Mouse (Mus musculus) hindbrain, embryonic 10.5 days (tissue): Measurements from ENCODE around the gene Mpeg1. TPM values are rescaled to one million over a fixed set of nuclear protein-coding genes. Genes with fewer than 3 reads are reported as not detected.
A peak's percentile ranks its signal among the peaks of the same experiment; 100 is the strongest.

Experiments
- DNase-seq: peaks from one replicate; pipeline ENCODE4 v3.0.0-alpha.2; 2017; ENCODE audit warnings: low spot score
- H3K27ac ChIP-seq: fragments of 300-500 bp; sonication (generic); 2 replicates; pipeline ENCODE4 v1.5.1; 2016; ENCODE audit warnings: mild to moderate bottlenecking, moderate library complexity
- H3K27me3 ChIP-seq: fragments of 300-500 bp; sonication (generic); 2 replicates; pipeline ENCODE4 v1.6.1; 2016; ENCODE audit warnings: mild to moderate bottlenecking; ENCODE audit not compliant: poor library complexity, insufficient read depth, severe bottlenecking
- H3K36me3 ChIP-seq: fragments of 300-500 bp; sonication (generic); 2 replicates; pipeline ENCODE4 v1.6.1; 2016; ENCODE audit warnings: mild to moderate bottlenecking, moderate library complexity
- H3K4me1 ChIP-seq: fragments of 300-500 bp; sonication (generic); replicated peaks from 2 replicates; pipeline ENCODE4 v1.6.1; 2016; ENCODE audit warnings: mild to moderate bottlenecking
- H3K4me3 ChIP-seq: fragments of 300-500 bp; sonication (generic); 2 replicates; pipeline ENCODE4 v1.5.1; 2016; ENCODE audit warnings: mild to moderate bottlenecking, moderate library complexity
- H3K9me3 ChIP-seq: fragments of 300-500 bp; sonication (generic); 2 replicates; pipeline ENCODE4 v1.6.1; 2016; ENCODE audit warnings: mild to moderate bottlenecking, moderate library complexity
- WGBS: fragments of 180-500 bp; shearing (Covaris S2); methylation state at CpG from one replicate; pipeline ENCODE4 v1.1.7; 2016; 5-methylcytosine and 5-hydroxymethylcytosine counted together
- polyA plus RNA-seq: library from polyadenylated mRNA; unstranded; fragments of >200 nt; fragmentation: Nextera tagmentation; extraction: Ambion mirVana; gene quantifications from 2 replicates; pipeline ENCODE4 v1.2.1, GENCODE M21; 2016

The Mpeg1 gene
- polyA plus RNA-seq, 1 experiment from 2014 or later = 0.24 TPM

DNA sequence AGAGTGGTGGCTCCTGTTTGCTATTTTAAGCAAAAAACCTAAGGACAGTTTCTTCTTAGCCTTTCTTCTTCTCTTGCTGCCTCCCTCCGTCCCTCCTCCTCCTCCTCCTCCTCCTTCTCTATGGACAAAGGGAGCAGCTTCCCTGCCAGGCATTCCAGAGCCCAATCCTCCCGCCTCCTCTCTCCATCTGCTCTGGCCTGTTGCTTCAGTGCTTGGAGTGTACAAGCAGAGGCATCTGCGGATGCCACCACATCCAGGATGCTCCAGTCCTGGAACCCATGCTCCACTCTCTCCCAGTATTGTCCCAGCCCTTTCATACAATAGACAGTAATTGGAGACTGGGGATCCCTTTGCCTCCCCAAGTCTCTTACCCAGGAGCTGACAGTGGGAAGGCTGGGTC is 39.5 kb downstream of the Mpeg1 start:
- Histone ChIP-seq H3K9me3 (no peaks in the 10 kb centered on the region), H3K27ac (peak overlapping the region; percentile 100)
- WGBS = 0% methylated on average over 3 of the region's 3 CpGs

DNA sequence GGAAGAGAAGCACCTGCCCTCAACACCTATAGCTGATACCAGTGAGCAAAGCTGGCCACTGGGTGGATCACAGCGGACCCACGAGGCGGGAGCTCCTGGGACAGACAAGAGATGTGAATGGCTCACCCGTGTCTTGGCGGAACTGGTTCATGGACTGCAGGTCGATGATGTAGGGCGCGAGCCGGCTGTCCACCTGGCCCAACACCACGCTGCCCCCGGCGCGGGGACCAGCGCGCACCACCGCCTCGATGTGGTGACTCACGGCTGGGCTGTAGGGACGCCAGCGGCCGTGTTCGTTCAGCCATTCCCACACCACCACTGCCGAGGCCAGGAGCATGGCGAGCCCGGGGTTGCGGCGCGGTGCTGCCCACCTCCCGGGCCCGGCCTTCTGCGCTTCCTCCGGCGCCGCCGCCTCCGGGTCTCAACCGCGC is 40.3 kb downstream of the Mpeg1 start:
- peaks cover 29% of the 10 kb centered on the region for H3K36me3 ChIP-seq
- H3K9me3 ChIP-seq = no peaks in the 10 kb centered on the region
- peaks cover 49% of the 10 kb centered on the region for H3K4me1 ChIP-seq
- peak overlapping the region; percentile 90 for H3K4me3 ChIP-seq
- DNase-seq = peak; percentile 64
- H3K27me3 ChIP-seq = no peaks in the 10 kb centered on the region
- under 1% methylated on average over 38 of the region's 38 CpGs for WGBS
- peak overlapping the region; percentile 100 for H3K27ac ChIP-seq

More for the DNA sequence above, 39.5 kb downstream of the Mpeg1 start:
- Histone ChIP-seq H3K36me3 (peaks cover 32% of the 10 kb centered on the region), H3K4me3 (peak overlapping the region; percentile 90), H3K4me1 (peaks cover 57% of the 10 kb centered on the region), H3K27me3 (no peaks in the 10 kb centered on the region)
- DNase-seq = peak; percentile 65

DNA sequence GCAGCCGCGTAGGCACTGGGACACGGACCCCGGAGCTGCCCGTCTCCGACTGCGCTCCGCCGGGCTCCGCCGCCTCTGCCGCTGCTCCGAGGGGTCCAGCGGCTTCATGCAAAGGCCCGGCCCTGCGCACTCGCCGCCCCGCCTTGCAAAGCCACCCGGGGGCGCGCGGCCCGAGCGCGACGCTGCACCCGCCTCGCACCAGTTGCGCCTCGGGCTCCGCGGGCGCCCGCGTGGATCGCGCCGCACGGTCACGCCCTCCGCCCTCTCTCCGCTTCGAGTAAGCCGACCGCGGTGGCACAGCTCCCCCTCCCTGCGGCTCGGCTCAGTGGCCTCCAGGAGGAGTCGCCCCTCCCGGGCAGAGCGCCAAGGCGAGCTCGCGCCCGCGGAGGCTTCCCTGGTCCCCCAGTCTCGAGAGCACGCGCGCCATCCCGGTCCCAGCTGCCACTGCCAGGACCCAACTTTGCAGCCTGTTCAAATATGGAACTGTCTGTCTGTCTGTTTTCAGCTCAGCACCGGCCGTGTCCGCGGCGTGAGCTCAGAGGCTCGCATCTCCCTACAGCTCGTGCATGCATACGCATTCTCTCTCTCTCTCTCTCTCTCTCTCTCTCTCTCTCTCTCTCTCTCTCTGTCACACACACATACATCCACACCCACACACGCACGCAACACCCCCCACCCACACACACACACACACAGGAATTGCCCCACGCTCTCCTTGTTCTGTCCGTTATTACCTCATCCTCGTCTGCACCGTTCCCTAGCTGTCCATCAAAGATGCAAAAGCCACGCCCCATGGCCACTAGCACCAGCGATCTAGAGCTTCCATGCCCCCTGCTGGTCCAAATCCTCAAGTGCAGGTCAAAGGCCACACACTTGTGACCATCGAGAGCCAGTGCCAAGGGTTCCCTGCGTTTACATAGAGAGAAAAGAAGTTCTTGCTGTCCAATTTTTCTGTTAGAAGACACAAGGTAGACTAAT is 41.1 kb downstream of the Mpeg1 start, which contains the start of gene Dtx4:
Gene Dtx4, minus strand, starts transcription at position 85 of the 978 bp plus-strand sequence.
- peaks cover 42% of the 10 kb centered on the region for H3K4me1 ChIP-seq
- peak within 1 kb of the TSS; percentile 100 for H3K27ac ChIP-seq
- peaks cover 21% of the 10 kb centered on the region for H3K36me3 ChIP-seq
- DNase-seq = peak; percentile 95
- under 1% methylated on average over 80 of the region's 80 CpGs for WGBS
- H3K27me3 ChIP-seq = no peaks in the 10 kb centered on the region
- no peaks in the 10 kb centered on the region for H3K9me3 ChIP-seq
- peak within 1 kb of the TSS; percentile 90 for H3K4me3 ChIP-seq

DNA sequence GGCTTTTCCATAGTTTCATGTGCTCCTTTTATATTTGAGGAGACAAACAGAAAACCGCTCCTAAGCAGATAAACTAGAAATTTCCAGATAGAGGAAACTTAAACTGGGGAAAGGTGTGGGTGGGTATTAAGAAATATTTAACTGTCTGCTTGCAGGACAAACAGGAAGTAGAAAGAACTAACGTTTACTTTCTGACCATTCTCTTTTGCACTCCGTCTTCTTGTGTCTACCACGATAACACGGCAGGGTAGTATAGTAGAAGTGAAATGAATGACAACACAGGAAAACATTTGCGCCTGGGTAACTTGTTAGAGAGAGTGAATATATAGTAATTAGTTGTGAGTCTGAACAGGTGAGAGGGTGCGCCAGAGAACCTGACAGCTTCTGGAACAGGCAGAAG is 42.2 kb downstream of the Mpeg1 start:
- 91% methylated on average over 7 of the region's 7 CpGs for WGBS

DNA sequence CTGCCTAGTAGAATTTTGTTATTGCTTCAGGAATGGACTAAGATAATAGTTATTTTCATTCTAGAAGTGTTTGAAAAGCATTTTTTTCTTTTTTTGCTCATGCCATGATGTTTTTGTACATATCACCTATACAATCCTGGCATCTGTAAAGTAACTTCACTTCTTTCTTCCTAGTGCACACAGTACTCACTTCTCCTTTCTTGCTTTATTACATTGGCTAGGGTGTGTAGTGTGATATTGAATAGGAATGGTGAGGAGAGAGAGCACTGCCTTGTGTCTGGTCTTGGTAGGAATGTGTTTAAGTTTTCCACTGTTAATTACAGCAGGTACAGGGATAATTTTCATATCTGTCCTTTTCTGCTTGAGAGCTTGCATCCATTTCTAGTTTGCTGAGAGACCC is 54.0 kb downstream of the Mpeg1 start:
- Histone ChIP-seq H3K27me3 (no peaks in the 10 kb centered on the region), H3K4me3 (no peak overlapping the region), H3K9me3 (no peaks in the 10 kb centered on the region), H3K4me1 (no peaks in the 10 kb centered on the region), H3K27ac (no peak overlapping the region), H3K36me3 (no peaks in the 10 kb centered on the region)
- no peak for DNase-seq

More for the DNA sequence above, 42.2 kb downstream of the Mpeg1 start:
- Histone ChIP-seq H3K36me3 (peaks cover 10% of the 10 kb centered on the region), H3K27ac (no peak overlapping the region), H3K27me3 (no peaks in the 10 kb centered on the region), H3K9me3 (no peaks in the 10 kb centered on the region), H3K4me3 (no peak overlapping the region), H3K4me1 (peaks cover 31% of the 10 kb centered on the region)
- DNase-seq = no peak

Other genes with a start within 250 kb of the Mpeg1 start
- gene Olfr1432, start 228.2 kb upstream of the Mpeg1 start, polyA plus RNA-seq = not detected in 2 replicates
- gene Olfr262, start 219.1 kb upstream of the Mpeg1 start, polyA plus RNA-seq = not detected in 2 replicates
- gene Olfr235, start 199.7 kb upstream of the Mpeg1 start, polyA plus RNA-seq = not detected in 2 replicates
- gene Olfr1434, start 180.9 kb upstream of the Mpeg1 start, polyA plus RNA-seq = not detected in 2 replicates
- gene Olfr1436, start 161.6 kb upstream of the Mpeg1 start, polyA plus RNA-seq = not detected in 2 replicates
- not detected in 2 replicates for gene Olfr1437, start 135.7 kb upstream of the Mpeg1 start, polyA plus RNA-seq
- gene Olfr1438-ps1, start 124.9 kb upstream of the Mpeg1 start, polyA plus RNA-seq = not detected in 2 replicates
- gene Olfr1440, start 73.5 kb upstream of the Mpeg1 start, polyA plus RNA-seq = not detected in 2 replicates
- not detected in 2 replicates for gene Olfr1441, start 43.3 kb upstream of the Mpeg1 start, polyA plus RNA-seq
- not detected in 2 replicates for gene Pfpl, start 32.9 kb upstream of the Mpeg1 start, polyA plus RNA-seq
- 56.5 and 65.2 TPM in 2 replicates for gene Dtx4, start 40.7 kb downstream of the Mpeg1 start, polyA plus RNA-seq
- gene Fam111a, start 85.0 kb downstream of the Mpeg1 start, polyA plus RNA-seq = 15.3 and 20.2 TPM in 2 replicates
- gene Gm4952, start 139.2 kb downstream of the Mpeg1 start, polyA plus RNA-seq = 0.18 TPM in 1 of 2 replicates, not detected in the other
- not detected in 2 replicates for gene Glyat, start 172.5 kb downstream of the Mpeg1 start, polyA plus RNA-seq
- not detected in 2 replicates for gene Olfr1442, start 209.7 kb downstream of the Mpeg1 start, polyA plus RNA-seq
- gene Olfr1443, start 217.3 kb downstream of the Mpeg1 start, polyA plus RNA-seq = not detected in 2 replicates
- gene Keg1, start 235.0 kb downstream of the Mpeg1 start, polyA plus RNA-seq = not detected in 2 replicates